Mouse (Mus musculus): ENCODE measurements around the gene Gse1. TPM values are rescaled to one million over a fixed set of nuclear protein-coding genes. Genes with fewer than 3 reads are reported as not detected.

Gse1 gene
- polyA plus RNA-seq, 1 experiment, result 70.4 TPM

DNA sequence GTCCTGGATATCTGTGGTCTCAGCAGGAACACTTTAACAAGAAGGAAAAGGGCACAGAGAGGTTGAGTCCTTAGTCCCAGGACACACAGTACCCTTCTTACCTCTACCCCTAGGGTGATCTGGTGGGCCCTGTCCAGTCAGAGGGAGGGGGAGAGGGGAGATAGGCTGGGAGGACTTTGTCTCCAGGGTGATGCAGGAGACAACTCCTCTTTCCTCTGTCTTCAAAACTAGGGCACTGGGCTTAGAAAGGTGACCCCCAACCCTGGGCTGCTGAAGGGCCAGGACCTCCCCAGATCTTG, 729 bp upstream of the Gse1 start:
- TF ChIP-seq POLR2A (IDR thresholded peaks at IDR 0.05; ENCODE audit: borderline replicate concordance, extremely low read depth, insufficient read depth, insufficient read length, poor library complexity, severe bottlenecking) (no peak), CTCF (IDR thresholded peaks at IDR 0.05; ENCODE audit: borderline replicate concordance, extremely low read depth, insufficient read depth, insufficient read length) (no peak)
- no peak for DNase-seq (ENCODE audit: low read depth)

DNA sequence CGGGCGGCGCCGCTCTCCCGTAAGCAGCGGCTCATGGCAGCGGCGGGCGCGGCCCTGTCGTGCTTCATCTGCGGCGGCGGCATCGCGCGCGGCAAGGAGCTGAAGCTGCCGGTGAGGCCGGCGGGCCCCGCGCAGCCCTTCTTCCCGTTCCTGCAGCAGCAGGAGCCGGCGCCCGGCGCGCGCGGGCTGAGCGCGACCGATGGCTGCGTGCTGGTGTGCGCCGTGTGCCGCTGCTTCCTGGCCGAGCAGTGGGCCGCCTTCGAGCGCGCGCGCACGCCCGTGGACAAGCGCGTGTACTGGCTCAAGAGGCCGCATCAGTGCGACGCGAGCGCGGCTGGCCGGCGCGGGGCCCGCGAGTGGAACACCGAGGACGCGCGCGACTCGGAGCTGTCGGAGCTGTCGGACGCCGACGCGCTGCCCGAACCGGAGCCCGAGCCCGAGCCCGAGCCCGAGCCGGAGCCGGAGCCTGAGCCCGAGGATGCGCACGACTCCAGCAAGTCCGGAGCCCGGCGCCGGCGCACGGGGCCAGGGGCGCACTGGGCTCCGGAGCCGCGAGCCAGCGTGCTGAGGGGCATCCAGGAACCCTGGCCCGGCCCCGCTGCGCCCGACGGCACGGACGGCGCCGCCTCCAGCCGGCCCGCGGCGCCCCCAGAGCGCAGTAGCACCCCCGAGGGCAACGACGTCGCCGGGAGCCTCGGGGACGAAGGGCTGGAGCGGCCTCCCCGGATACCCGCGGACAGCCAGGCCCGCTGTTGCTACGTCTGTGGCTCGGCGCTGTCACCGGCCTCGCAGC, 721 bp downstream of the Gse1 start:
- DNase-seq (ENCODE audit: low read depth), result peak; percentile 69
- TF ChIP-seq POLR2A (IDR thresholded peaks at IDR 0.05; ENCODE audit: borderline replicate concordance, extremely low read depth, insufficient read depth, insufficient read length, poor library complexity, severe bottlenecking) (peak; percentile 26; the same call in 1 of the 2 replicates), CTCF (IDR thresholded peaks at IDR 0.05; ENCODE audit: borderline replicate concordance, extremely low read depth, insufficient read depth, insufficient read length) (no peak)

DNA sequence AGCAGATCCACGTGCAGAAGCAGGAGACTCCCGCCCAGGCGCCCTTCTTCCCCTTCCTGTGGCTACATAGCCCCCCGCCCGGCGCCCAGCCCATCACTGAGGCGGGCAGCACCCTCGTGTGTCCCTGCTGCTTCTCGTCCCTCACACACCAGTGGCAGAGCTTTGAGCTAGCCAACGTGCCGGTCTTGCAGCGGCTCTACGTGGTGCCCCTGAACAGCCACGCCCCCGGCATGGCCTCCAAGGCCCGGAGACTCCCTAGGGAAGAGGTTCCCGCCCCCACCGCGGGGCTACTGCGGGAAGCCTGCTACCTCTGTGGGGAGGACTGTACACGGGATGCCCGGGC, 1.3 kb downstream of the Gse1 start:
- no peak for TF ChIP-seq POLR2A (IDR thresholded peaks at IDR 0.05; ENCODE audit: borderline replicate concordance, extremely low read depth, insufficient read depth, insufficient read length, poor library complexity, severe bottlenecking)
- no peak for TF ChIP-seq CTCF (IDR thresholded peaks at IDR 0.05; ENCODE audit: borderline replicate concordance, extremely low read depth, insufficient read depth, insufficient read length)

DNA sequence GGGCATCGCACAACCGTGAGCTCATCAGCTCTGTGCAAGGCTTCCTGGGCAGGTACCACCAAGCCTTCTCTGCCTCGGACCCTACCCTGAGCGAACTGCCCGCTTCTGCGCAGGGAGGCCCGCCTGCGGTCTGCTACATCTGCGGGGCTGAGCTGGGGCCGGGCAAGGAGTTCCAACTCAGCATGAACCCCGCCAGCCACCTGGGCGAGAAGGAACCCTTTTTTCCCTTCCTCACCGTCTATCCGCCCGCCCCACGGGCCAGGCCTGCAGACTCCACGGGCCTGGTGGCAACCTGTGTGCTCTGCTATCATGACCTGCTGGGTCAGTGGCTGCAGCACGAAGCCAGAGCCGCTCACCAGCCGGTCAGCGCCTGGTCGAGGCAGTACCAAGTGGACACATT, 1.8 kb downstream of the Gse1 start:
- no peak for DNase-seq (ENCODE audit: low read depth)
- TF ChIP-seq CTCF (IDR thresholded peaks at IDR 0.05; ENCODE audit: borderline replicate concordance, extremely low read depth, insufficient read depth, insufficient read length) (no peak), POLR2A (IDR thresholded peaks at IDR 0.05; ENCODE audit: borderline replicate concordance, extremely low read depth, insufficient read depth, insufficient read length, poor library complexity, severe bottlenecking) (no peak)

More for the DNA sequence above, 1.3 kb downstream of the Gse1 start:
- DNase-seq (ENCODE audit: low read depth), result peak; percentile 24

DNA sequence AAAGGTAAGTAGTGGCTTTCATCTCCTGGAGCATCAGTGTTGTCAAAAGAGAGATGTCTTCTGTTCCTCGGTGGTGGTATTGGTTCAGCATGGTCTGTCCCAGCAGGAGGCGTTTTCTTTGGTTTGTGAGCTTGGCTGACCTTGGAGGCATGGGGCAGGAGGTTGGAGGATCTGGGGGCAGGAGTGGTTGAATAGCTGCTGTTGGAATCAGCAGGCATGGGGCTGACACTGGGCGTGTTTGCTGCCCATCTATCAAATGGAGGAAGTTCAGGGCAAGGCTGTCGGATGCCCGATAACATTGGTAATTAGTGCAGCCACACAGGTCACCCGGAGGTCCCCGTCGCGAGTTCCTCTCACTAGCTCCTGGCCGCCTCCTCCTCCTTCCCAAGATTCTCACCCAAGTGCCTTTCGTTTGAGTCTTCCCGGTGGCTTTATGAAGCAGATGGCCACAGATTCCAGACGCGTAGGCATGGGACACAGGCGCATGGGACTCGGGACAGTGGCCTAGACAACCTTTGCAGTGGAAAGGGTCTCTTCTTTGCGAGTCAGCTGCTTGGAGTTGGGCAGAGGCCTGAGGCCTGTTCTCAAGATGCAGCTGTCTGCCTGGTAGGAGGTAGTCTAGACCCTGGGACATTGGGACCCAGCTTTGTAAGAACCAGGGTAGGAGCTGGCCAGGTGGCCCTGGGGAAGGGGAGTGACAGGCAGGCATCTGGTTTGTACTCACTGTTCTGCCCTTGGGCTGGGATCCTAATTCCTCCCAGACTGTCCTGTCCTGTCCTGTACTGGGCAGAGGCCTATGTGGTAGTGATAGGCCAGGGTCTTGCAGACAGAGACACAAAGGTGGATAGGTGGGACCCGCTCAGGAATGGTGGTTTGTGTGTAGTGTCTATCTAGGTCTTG, 2.7 kb downstream of the Gse1 start:
- TF ChIP-seq POLR2A (IDR thresholded peaks at IDR 0.05; ENCODE audit: borderline replicate concordance, extremely low read depth, insufficient read depth, insufficient read length, poor library complexity, severe bottlenecking) (no peak), CTCF (IDR thresholded peaks at IDR 0.05; ENCODE audit: borderline replicate concordance, extremely low read depth, insufficient read depth, insufficient read length) (no peak)
- peak; percentile 14 for DNase-seq (ENCODE audit: low read depth)

DNA sequence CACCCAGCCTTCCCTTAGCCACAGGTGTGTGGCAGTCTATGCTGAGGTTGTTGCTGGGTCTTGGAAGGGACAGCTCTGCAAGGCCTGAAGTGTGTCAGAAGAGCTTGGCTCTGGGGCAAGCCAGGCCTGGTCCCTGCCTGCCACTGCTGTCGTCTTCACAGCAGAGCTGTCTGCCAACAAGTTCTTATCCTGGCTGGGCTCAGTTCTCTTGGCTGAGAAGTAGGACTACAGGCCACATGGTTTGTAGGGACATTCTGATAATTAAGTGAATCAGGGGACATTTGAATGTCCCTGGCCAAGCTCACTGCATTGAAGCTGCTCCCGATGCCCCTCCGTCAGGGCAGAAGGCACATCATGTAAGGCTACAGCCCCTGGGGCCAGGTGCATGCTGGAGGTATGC, 3.6 kb downstream of the Gse1 start:
- DNase-seq (ENCODE audit: low read depth), result peak; percentile 43

DNA sequence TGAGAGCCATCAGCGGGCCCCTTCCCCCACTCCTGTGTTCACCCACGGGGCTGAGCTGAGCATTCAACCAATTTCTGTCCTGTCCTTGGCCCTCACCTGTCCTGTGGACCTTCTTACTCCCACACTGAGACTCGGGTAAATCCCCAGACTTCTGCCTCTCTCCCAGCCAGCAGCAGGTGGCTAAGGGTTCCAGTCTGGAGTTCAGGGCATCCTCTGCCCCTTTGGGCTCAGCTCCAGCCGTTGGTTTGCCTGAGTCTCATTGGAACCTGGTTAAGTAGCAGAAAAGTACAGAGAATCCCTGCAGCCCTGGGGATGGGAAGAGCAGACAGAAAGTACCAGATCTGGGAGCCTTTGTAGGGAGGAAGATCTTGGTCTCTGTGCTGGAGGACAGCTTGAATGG, 4.1 kb downstream of the Gse1 start:
- TF ChIP-seq POLR2A (IDR thresholded peaks at IDR 0.05; ENCODE audit: borderline replicate concordance, extremely low read depth, insufficient read depth, insufficient read length, poor library complexity, severe bottlenecking) (no peak), CTCF (IDR thresholded peaks at IDR 0.05; ENCODE audit: borderline replicate concordance, extremely low read depth, insufficient read depth, insufficient read length) (no peak)
- DNase-seq (ENCODE audit: low read depth), result peak; percentile 7

More for the DNA sequence above, 3.6 kb downstream of the Gse1 start:
- TF ChIP-seq POLR2A (IDR thresholded peaks at IDR 0.05; ENCODE audit: borderline replicate concordance, extremely low read depth, insufficient read depth, insufficient read length, poor library complexity, severe bottlenecking) (no peak), CTCF (IDR thresholded peaks at IDR 0.05; ENCODE audit: borderline replicate concordance, extremely low read depth, insufficient read depth, insufficient read length) (no peak)

DNA sequence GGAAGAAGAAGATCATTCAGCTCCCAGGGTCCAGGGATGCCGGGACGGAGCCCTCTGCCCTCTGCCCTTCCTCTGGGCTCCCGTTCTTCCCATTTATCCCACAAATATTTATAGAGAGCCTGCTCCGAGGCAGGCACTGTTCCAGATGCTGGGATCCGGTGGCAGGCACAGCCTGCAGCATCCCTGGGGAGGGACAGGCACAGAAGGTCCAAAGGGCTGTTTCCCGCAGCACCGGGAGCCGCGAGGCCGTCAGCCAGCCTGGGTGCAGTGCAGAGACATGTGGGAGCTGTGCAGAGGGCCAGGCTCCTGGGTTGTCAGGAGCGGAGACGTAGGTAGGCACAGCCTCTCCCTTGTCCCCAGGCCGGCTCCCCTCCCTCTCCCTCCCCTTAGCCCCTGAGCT, 4.7 kb downstream of the Gse1 start:
- TF ChIP-seq POLR2A (IDR thresholded peaks at IDR 0.05; ENCODE audit: borderline replicate concordance, extremely low read depth, insufficient read depth, insufficient read length, poor library complexity, severe bottlenecking) (no peak), CTCF (IDR thresholded peaks at IDR 0.05; ENCODE audit: borderline replicate concordance, extremely low read depth, insufficient read depth, insufficient read length) (no peak)
- peak; percentile 31 for DNase-seq (ENCODE audit: low read depth)

DNA sequence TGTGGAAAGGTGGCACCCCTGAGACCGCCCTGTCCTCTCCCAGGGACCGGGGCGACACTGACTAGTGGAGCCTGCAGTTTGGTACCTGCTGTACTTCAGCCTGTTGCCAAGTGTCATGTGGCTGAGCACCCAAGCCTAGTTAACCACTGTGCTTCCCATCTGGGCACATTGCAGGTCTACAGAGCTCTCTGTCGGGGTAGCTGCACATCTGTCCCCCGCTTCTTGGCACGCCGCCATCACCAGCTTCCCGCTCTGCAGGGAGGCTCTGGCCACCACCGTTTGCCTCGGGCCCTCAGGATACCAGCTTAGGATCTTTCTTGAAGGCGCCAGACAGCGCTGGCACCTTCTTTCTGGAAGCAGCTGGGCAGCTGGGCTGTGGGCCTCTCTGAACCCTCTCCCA, 6.2 kb downstream of the Gse1 start:
- DNase-seq (ENCODE audit: low read depth), result peak; percentile 78

DNA sequence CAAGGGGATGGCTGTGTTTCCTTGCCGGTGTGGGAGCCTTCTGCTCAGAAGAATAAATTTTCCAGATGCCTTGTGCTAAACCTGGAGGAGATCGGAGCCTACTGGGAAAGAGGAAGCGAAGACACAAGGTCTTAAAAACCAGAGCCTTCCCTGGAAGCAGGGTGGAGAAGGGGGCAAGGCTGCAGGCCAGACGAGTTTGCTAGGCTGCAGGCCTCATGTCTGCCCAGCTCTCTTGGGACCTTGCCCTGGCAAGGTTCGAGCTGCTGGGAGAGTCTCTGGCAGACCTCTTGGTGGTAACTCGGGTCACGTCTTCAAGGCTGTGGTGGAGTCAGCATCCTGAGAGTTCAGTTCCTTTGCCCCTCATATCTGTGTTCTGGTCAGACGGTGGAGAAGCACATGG, 6.6 kb downstream of the Gse1 start:
- TF ChIP-seq POLR2A (IDR thresholded peaks at IDR 0.05; ENCODE audit: borderline replicate concordance, extremely low read depth, insufficient read depth, insufficient read length, poor library complexity, severe bottlenecking) (no peak), CTCF (IDR thresholded peaks at IDR 0.05; ENCODE audit: borderline replicate concordance, extremely low read depth, insufficient read depth, insufficient read length) (no peak)
- DNase-seq (ENCODE audit: low read depth), result no peak

More for the DNA sequence above, 6.2 kb downstream of the Gse1 start:
- TF ChIP-seq CTCF (IDR thresholded peaks at IDR 0.05; ENCODE audit: borderline replicate concordance, extremely low read depth, insufficient read depth, insufficient read length), result no peak
- no peak for TF ChIP-seq POLR2A (IDR thresholded peaks at IDR 0.05; ENCODE audit: borderline replicate concordance, extremely low read depth, insufficient read depth, insufficient read length, poor library complexity, severe bottlenecking)

DNA sequence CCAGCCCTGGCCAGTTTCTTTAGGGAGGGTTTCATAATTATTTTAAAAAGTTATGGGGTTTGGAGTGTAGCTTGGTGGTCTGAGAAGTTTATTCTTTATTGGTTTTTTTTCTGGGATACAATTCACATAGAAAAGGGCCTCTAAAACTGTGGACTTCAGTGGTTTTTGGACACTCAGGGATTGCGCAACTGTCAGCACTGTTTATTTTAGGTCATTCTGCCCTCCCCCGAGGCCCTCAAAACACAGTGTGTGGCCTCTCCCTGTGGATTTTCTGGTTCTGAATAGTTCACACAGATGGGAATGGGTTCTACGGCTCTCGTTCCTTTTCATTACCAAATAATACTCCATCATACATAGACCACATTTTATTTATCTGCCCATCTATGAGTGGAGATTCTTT, 15.0 kb downstream of the Gse1 start:
- TF ChIP-seq POLR2A (IDR thresholded peaks at IDR 0.05; ENCODE audit: borderline replicate concordance, extremely low read depth, insufficient read depth, insufficient read length, poor library complexity, severe bottlenecking) (no peak), CTCF (IDR thresholded peaks at IDR 0.05; ENCODE audit: borderline replicate concordance, extremely low read depth, insufficient read depth, insufficient read length) (no peak)
- no peak for DNase-seq (ENCODE audit: low read depth)

Data from brain, embryonic 14.5 days (tissue).